In genomic region chr9:56106274-56107072, GRCm38 (mm10) we compare ENCODE assay signal across 23 mouse cellular contexts. TPM values are rescaled to one million over a fixed set of nuclear protein-coding genes. Genes with fewer than 3 reads are reported as not detected.
DNase-seq lines count a peak whose midpoint lies in the region; ATAC-seq and TF ChIP-seq lines count a peak whose summit lies in the region.
"Had no signal": no experiment of that assay in that cellular context is flagged by ENCODE, and none has a peak within 500 bp of the region (broad histone marks: within the 10 kb centered on the region; RNA-seq: fewer than 3 reads in every experiment).

No protein-coding gene starts in this region.

- TF ChIP-seq POLR2A in embryonic fibroblast, embryonic 13.5 days (IDR thresholded peaks at IDR 0.05; ENCODE audit: low read depth, low read length): no peak
- no peak for TF ChIP-seq POLR2A in cerebellum, adult 2 months (IDR thresholded peaks at IDR 0.05; ENCODE audit: borderline replicate concordance, insufficient read depth, low read length)

- TF ChIP-seq EP300 in liver, postnatal 0 days (IDR thresholded peaks at IDR 0.05; ENCODE audit: low read depth): no peak

- intact Hi-C loops in heart, postnatal 14 days (cut with DNase I): no loop called here

- no peak overlapping the region for H3K9ac ChIP-seq in liver, postnatal 0 days (replicated peaks)
- H3K9ac ChIP-seq: embryonic facial prominence, embryonic 15.5 days; liver, embryonic 12.5 days; midbrain, embryonic 15.5 days; stomach, embryonic 15.5 days had no signal

- H3K4me3 ChIP-seq in liver, postnatal 0 days (ENCODE audit: low read depth, low read length): no peak overlapping the region
- no peak overlapping the region for H3K4me3 ChIP-seq in embryonic fibroblast, embryonic 13.5 days (ENCODE audit: insufficient read depth, low read length)
- no peak overlapping the region for H3K4me3 ChIP-seq in cerebellum, adult 2 months (replicated peaks; ENCODE audit: insufficient read depth, low read depth, low read length)
- H3K4me3 ChIP-seq: embryonic facial prominence, embryonic 15.5 days; forebrain, embryonic 10.5 days; layer of hippocampus, adult 2 months; liver, embryonic 12.5 days; midbrain, embryonic 15.5 days; stomach, embryonic 15.5 days had no signal

- peak overlapping the region; percentile 64 for H3K27ac ChIP-seq in liver, postnatal 0 days (ENCODE audit: low read depth)
- peak overlapping the region; percentile 76 for H3K27ac ChIP-seq in embryonic fibroblast, embryonic 13.5 days (ENCODE audit: insufficient read depth, low read length)
- H3K27ac ChIP-seq in cerebellum, adult 2 months (ENCODE audit: insufficient read depth, low read length): no peak overlapping the region
- H3K27ac ChIP-seq: embryonic facial prominence, embryonic 15.5 days; forebrain, embryonic 10.5 days; kidney, postnatal 0 days; layer of hippocampus, adult 2 months; liver, embryonic 12.5 days; midbrain, embryonic 15.5 days; stomach, embryonic 15.5 days had no signal

- no peak for TF ChIP-seq CTCF in liver, postnatal 0 days (IDR thresholded peaks at IDR 0.05; ENCODE audit: low read depth)
- no peak for TF ChIP-seq CTCF in embryonic fibroblast, embryonic 13.5 days (IDR thresholded peaks at IDR 0.05; ENCODE audit: borderline replicate concordance, insufficient read depth, low read length)
- no peak for TF ChIP-seq CTCF in cerebellum, adult 2 months (IDR thresholded peaks at IDR 0.05; ENCODE audit: borderline replicate concordance, insufficient read depth, low read depth, low read length)

- no peaks in the 10 kb centered on the region for H3K9me3 ChIP-seq in liver, postnatal 0 days (ENCODE audit: low read length)
- H3K9me3 ChIP-seq: embryonic facial prominence, embryonic 15.5 days; forebrain, embryonic 10.5 days; G1E; liver, embryonic 12.5 days; midbrain, embryonic 15.5 days; stomach, embryonic 15.5 days had no signal

- no peak for DNase-seq in liver, postnatal 0 days
- DNase-seq in liver: no peak
- DNase-seq in Muller cell, postnatal 12 days (ENCODE audit: inconsistent ontology term): peak; percentile 75
- DNase-seq in heart, postnatal 14 days: no peak
- DNase-seq in cerebellum, adult 2 months: no peak
- DNase-seq: cerebellum, postnatal 10 days; embryo, embryonic 11 days; heart, adult 18-20 months; heart, postnatal 4 days; right cerebral cortex, postnatal 14 days; thymus, adult 2 months had no signal

- H3K4me2 ChIP-seq in liver, postnatal 0 days (ENCODE audit: low read depth, low read length): no peak overlapping the region
- H3K4me2 ChIP-seq: embryonic facial prominence, embryonic 15.5 days; liver, embryonic 12.5 days; midbrain, embryonic 15.5 days; stomach, embryonic 15.5 days had no signal

- H3K4me1 ChIP-seq in liver, postnatal 0 days (ENCODE audit: insufficient read depth): peaks cover 13% of the 10 kb centered on the region
- H3K4me1 ChIP-seq in embryonic fibroblast, embryonic 13.5 days (ENCODE audit: control insufficient read depth, insufficient read depth, low read length): peaks cover 13% of the 10 kb centered on the region
- H3K4me1 ChIP-seq in cerebellum, adult 2 months (ENCODE audit: control insufficient read depth, insufficient read depth, low read length): no peaks in the 10 kb centered on the region
- H3K4me1 ChIP-seq: embryonic facial prominence, embryonic 15.5 days; midbrain, embryonic 15.5 days; stomach, embryonic 15.5 days had no signal

- no peaks in the 10 kb centered on the region for H3K27me3 ChIP-seq in liver, postnatal 0 days (ENCODE audit: insufficient read depth, low read length)
- H3K27me3 ChIP-seq in cerebellum, adult 2 months (ENCODE audit: control insufficient read depth, insufficient read depth, low read length): no peaks in the 10 kb centered on the region
- H3K27me3 ChIP-seq: embryonic facial prominence, embryonic 15.5 days; liver, embryonic 12.5 days; midbrain, embryonic 15.5 days; stomach, embryonic 15.5 days had no signal

- H3K36me3 ChIP-seq in liver, postnatal 0 days (replicated peaks; ENCODE audit: insufficient read depth, low read length): no peaks in the 10 kb centered on the region
- H3K36me3 ChIP-seq: embryonic facial prominence, embryonic 15.5 days; forebrain, embryonic 10.5 days; G1E; liver, embryonic 12.5 days; midbrain, embryonic 15.5 days; stomach, embryonic 15.5 days had no signal

- WGBS in liver, postnatal 0 days (ENCODE audit: insufficient replicate concordance): 49% methylated on average over 6 of the region's 6 CpGs
- 81% methylated on average over 6 of the region's 6 CpGs for WGBS in cerebellum, adult 2 months

- ATAC-seq in liver, postnatal 0 days: no peak
- ATAC-seq in megakaryocyte progenitor cell, adult 5-6 weeks (replicated peaks; ENCODE audit: poor library complexity): peak; percentile 60
- ATAC-seq: hindbrain, embryonic 16.5 days; intestine, embryonic 16.5 days; liver, embryonic 12.5 days; midbrain, embryonic 15.5 days had no signal

RNA-seq across cellular contexts. Expression of gene Pstpip1, which starts 16.7 kb away (rescaled TPM):
- polyA plus RNA-seq in liver, postnatal 0 days (2015; fragmentation: Nextera tagmentation; extraction: Ambion mirVana): 5.5 and 6.0 TPM in 2 replicates
- polyA plus RNA-seq in embryonic fibroblast, embryonic 13.5 days (2011; ENCODE audit: insufficient read length, low read depth, missing spikeins): 2.6 and 4.1 TPM in 2 replicates
- 25.9 and 38.2 TPM in 2 replicates for total RNA-seq in megakaryocyte progenitor cell, adult 5-6 weeks (2015)
- 113 and 122 TPM in 2 replicates for total RNA-seq in megakaryocyte progenitor cell, adult 5-6 weeks (2017)
- 1 to 10 TPM; 1.1 to 3.2 TPM for total RNA-seq in heart, postnatal 14 days (2021)
- 3.3 and 5.0 TPM in 2 replicates for polyA plus RNA-seq in cerebellum, adult 2 months (2012; rRNA removed)
- total RNA-seq: G1E had no signal

RNA-seq across cellular contexts. Expression of gene Tspan3, which starts 58.8 kb away (rescaled TPM):
- polyA plus RNA-seq in liver, postnatal 0 days (2015; fragmentation: Nextera tagmentation; extraction: Ambion mirVana): 23.1 and 23.4 TPM in 2 replicates
- polyA plus RNA-seq in embryonic fibroblast, embryonic 13.5 days (2011; ENCODE audit: insufficient read length, low read depth, missing spikeins): 178 and 183 TPM in 2 replicates
- total RNA-seq in megakaryocyte progenitor cell, adult 5-6 weeks (2015): 54.4 and 56.4 TPM in 2 replicates
- total RNA-seq in megakaryocyte progenitor cell, adult 5-6 weeks (2017): 37.2 and 37.6 TPM in 2 replicates
- 100 to 1,000 TPM; 194 to 199 TPM for total RNA-seq in heart, postnatal 14 days (2021)
- 515 and 542 TPM in 2 replicates for polyA plus RNA-seq in cerebellum, adult 2 months (2012; rRNA removed)
- polyA plus RNA-seq: G1E had no signal
